Mouse (Mus musculus) heart, adult 2 months (tissue): ENCODE results near the gene Stx19.

Experiments used
- CTCF ChIP-seq: fragments of 200-600 bp; IDR thresholded peaks from 2 replicates; pipeline ENCODE4 v1.8.1; 2022; ENCODE audit warnings: antibody characterized with exemption, mild to moderate bottlenecking, moderate library complexity
- POLR2A ChIP-seq: fragments of 200-500 bp; IDR thresholded peaks from 2 replicates; pipeline ENCODE4 v1.6.1; 2011; ENCODE audit warnings: mild to moderate bottlenecking, low read depth, low read length, control low read depth; ENCODE audit not compliant: insufficient read depth

DNA sequence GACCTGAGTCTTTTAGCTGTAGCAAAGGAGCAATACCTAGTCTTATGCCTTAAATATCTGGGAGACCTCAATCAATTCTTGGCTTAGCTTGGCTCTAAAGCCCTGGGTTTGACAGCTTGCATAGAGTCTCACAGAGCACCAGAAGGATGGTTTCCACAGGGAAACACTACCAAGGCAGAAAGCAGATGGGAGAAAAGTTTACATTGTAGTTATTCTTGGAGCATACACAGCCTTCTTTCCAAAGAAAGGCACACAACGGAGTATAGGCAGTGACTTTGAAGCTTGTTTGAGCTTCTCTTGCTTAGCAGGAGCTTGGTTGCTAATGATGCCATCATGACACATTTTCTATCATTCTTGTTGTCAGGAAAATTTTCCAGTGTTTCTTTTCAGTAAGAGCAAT is 45.7 kb downstream of the Stx19 start:
- TF ChIP-seq CTCF: no peak
- no peak for TF ChIP-seq POLR2A
